Mouse (Mus musculus) heart, embryonic 14.5 days (tissue): ENCODE results near the gene Dll4. TPM values are rescaled to one million over a fixed set of nuclear protein-coding genes. Genes with fewer than 3 reads are reported as not detected.

Experiments
- ATAC-seq: fragments of 200-750 bp; cut with Nextera tagmentation; 2 replicates; pipeline ENCODE4 v1.8.0; 2017; ENCODE audit warnings: low read depth, moderate TSS enrichment; ENCODE audit not compliant: insufficient number of reproducible peaks, insufficient read depth, low FRiP score
- H3K27ac ChIP-seq, 2 experiments: fragments of 200-500 bp in 1 of 2; fragments of 300-500 bp in 1 of 2; sonication (generic) in 1 of 2; replicated peaks in 1 of 2; 2 replicates each; pipeline ENCODE4 v1.5.1; 2012 to 2014; ENCODE audit warnings: low read depth in 2 of 2, low read length in 2 of 2, control low read depth in 1 of 2, mild to moderate bottlenecking in 1 of 2, mixed read lengths in 1 of 2; ENCODE audit not compliant: control insufficient read depth in 1 of 2, insufficient read depth in 1 of 2
- H3K27me3 ChIP-seq: fragments of 300-500 bp; sonication (generic); 2 replicates; pipeline ENCODE4 v1.6.1; 2014; ENCODE audit warnings: mild to moderate bottlenecking, low read length, control low read depth; ENCODE audit not compliant: control insufficient read depth, insufficient read depth
- H3K36me3 ChIP-seq: fragments of 300-500 bp; sonication (generic); 2 replicates; pipeline ENCODE4 v1.6.1; 2014; ENCODE audit warnings: mild to moderate bottlenecking, control low read depth, low read length, mixed read lengths; ENCODE audit not compliant: control insufficient read depth, insufficient read depth
- H3K4me1 ChIP-seq, 2 experiments: fragments of 200-500 bp in 1 of 2; fragments of 300-500 bp in 1 of 2; sonication (generic) in 1 of 2; 2 replicates each; pipeline ENCODE4 v1.6.1; 2012 to 2014; ENCODE audit warnings: low read length in 2 of 2, control low read depth in 1 of 2, mixed read lengths in 1 of 2; ENCODE audit not compliant: control insufficient read depth in 2 of 2, insufficient read depth in 2 of 2
- H3K4me2 ChIP-seq: fragments of 300-500 bp; sonication (generic); 2 replicates; pipeline ENCODE4 v1.6.1; 2014; ENCODE audit warnings: mild to moderate bottlenecking, low read length
- H3K4me3 ChIP-seq, 2 experiments: fragments of 200-500 bp in 1 of 2; fragments of 300-500 bp in 1 of 2; sonication (generic) in 1 of 2; 2 replicates each; pipeline ENCODE4 v1.5.1; 2012 to 2014; ENCODE audit warnings: low read length in 2 of 2, mild to moderate bottlenecking in 2 of 2, control low read depth in 1 of 2, low read depth in 1 of 2, moderate library complexity in 1 of 2; ENCODE audit not compliant: control insufficient read depth in 1 of 2, insufficient read depth in 1 of 2
- H3K9ac ChIP-seq: fragments of 300-500 bp; sonication (generic); 2 replicates; pipeline ENCODE4 v1.6.1; 2014; ENCODE audit warnings: mild to moderate bottlenecking, low read length
- H3K9me3 ChIP-seq: fragments of 300-500 bp; sonication (generic); 2 replicates; pipeline ENCODE4 v1.6.1; 2016; ENCODE audit warnings: low read length, control low read depth; ENCODE audit not compliant: control insufficient read depth
- WGBS: fragments of 180-500 bp; shearing (Covaris S2); extraction: QIAGEN DNeasy Blood & Tissue Kit; methylation state at CpG from one replicate; pipeline ENCODE4 v1.1.7; 2014; 5-methylcytosine and 5-hydroxymethylcytosine counted together
- polyA plus RNA-seq: library from polyadenylated mRNA; unstranded; fragments of >200 nt; fragmentation: Nextera tagmentation; extraction: Ambion mirVana; gene quantifications from 2 replicates; pipeline ENCODE4 v1.2.1, GENCODE M21; 2014

The Dll4 gene
- polyA plus RNA-seq = 6.9 and 8.8 TPM in 2 replicates

DNA sequence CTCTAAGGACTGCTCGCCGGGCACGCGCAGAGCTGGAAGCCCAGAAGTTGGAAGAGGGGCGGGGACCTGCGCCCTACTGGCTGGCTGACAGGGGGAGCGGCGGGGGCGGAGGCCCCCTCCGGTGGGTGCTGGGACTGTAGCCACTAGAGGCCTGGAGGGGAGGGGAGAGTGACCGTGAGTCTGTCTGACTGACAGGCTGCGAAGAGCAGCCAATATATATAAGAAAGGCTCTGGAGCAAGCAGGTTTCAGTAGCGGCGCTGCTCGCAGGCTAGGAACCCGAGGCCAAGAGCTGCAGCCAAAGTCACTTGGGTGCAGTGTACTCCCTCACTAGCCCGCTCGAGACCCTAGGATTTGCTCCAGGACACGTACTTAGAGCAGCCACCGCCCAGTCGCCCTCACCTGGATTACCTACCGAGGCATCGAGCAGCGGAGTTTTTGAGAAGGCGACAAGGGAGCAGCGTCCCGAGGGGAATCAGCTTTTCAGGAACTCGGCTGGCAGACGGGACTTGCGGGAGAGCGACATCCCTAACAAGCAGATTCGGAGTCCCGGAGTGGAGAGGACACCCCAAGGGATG is at the start of gene Dll4:
Dll4 (plus strand) TSS at position 217 of the 576 bp plus-strand sequence.
- Histone ChIP-seq H3K9me3 (no peaks in the 10 kb centered on the region), H3K36me3 (0 out of 2 replicates have a peak, but pooled peaks cover 3% of the 10 kb centered on the region), H3K4me2 (peak within 1 kb of the TSS; percentile 97), H3K4me1 (peaks cover 17 to 56% of the 10 kb centered on the region in 2 experiments), H3K27ac (peak within 1 kb of the TSS; percentile 41 to 57), H3K9ac (peak within 1 kb of the TSS; percentile 75), H3K27me3 (peaks cover 89% of the 10 kb centered on the region), H3K4me3 (peak within 1 kb of the TSS; percentile 60 to 66)
- ATAC-seq = peak; percentile 74
- 0% methylated on average over 33 of the region's 33 CpGs for WGBS

DNA sequence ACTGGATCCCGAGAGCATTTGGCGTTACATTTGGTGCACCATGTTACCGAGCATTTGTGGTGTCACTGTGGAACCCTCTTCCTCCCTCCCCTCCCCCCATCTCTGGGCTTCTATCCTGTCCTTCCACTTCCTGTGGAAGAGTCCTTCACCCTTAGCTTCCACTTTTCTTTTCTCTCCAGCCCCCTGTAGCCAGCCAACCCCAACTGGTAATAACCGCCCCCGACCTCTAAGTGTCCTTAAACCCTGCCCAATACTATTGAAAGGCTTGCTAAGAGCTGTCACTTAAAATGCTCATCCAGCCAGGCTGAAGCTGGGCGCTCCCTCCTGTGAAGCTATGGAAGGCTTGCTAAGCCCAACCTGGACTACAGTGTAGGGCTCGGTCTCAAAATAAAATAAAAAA is 48.7 kb upstream of the Dll4 start:
- no peak for ATAC-seq
- Histone ChIP-seq H3K9me3 (no peaks in the 10 kb centered on the region), H3K9ac (no peak overlapping the region), H3K4me2 (no peak overlapping the region), H3K36me3 (no peaks in the 10 kb centered on the region), H3K27me3 (no peaks in the 10 kb centered on the region), H3K27ac (no peak overlapping the region), H3K4me3 (no peak overlapping the region), H3K4me1 (no peaks in the 10 kb centered on the region)
- WGBS = 71% methylated on average over 7 of the region's 7 CpGs

DNA sequence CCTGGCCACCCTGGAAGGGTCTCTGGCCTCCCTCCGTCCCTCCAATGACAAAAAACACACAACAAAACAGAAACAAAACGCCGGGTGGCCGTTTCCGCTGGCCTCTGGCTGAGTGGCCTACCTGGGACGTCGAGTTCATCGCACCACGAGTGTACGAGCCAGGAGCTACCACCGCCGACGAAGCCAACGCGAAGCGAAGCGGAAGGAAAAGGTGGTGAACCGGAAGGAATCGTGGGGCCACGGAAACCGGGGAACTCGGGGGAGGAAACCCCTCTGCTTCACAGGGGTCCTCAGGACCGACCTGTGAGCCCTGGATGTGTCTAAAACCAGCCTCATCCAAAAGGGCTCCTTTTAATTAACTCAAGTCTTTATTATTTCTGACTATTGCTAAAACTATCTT is 47.8 kb upstream of the Dll4 start:
- ATAC-seq = no peak

DNA sequence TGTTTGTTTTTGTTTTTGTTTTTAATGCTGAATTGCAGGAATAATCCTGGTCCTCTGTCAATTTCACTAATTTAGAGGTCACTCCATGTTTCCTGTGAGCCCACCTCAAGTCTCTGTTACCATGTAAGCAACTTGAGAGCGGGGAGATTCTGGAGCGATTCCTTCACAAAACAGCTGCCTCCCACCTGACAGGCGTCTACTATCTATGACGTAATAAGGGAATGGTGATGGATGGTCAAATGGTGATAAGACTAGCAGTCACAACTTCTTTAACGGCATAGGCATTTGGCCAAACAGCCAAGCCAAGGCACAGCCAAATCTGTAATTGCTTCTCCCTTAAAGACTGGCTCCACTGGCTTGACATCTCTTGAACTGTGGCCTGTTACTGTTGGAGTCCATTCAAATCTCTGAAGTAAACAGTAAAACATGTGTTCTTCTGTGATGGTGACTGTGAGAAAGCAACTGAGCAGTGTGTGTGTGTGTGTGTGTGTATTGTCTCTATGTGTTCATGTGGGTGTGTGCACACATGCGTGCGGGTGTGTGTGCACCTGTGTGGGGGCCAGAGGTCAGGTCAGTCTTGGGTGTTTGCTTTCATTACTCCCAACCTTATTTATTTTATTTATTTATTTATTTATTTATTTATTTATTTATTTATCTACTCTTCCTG is 43.6 kb upstream of the Dll4 start:
- Histone ChIP-seq H3K9ac (no peak overlapping the region), H3K4me3 (no peak overlapping the region), H3K4me2 (no peak overlapping the region), H3K36me3 (no peaks in the 10 kb centered on the region), H3K27me3 (no peaks in the 10 kb centered on the region), H3K27ac (no peak overlapping the region), H3K4me1 (no peaks in the 10 kb centered on the region), H3K9me3 (no peaks in the 10 kb centered on the region)
- ATAC-seq = no peak
- WGBS = 67% methylated on average over 7 of the region's 7 CpGs

More for the DNA sequence above, 47.8 kb upstream of the Dll4 start:
- no peaks in the 10 kb centered on the region for H3K27me3 ChIP-seq
- H3K36me3 ChIP-seq = no peaks in the 10 kb centered on the region
- H3K9me3 ChIP-seq = no peaks in the 10 kb centered on the region
- H3K4me2 ChIP-seq = no peak overlapping the region
- no peak overlapping the region for H3K9ac ChIP-seq
- no peaks in the 10 kb centered on the region for H3K4me1 ChIP-seq
- WGBS = 86% methylated on average over 23 of the region's 23 CpGs
- H3K4me3 ChIP-seq = no peak overlapping the region
- H3K27ac ChIP-seq = no peak overlapping the region

DNA sequence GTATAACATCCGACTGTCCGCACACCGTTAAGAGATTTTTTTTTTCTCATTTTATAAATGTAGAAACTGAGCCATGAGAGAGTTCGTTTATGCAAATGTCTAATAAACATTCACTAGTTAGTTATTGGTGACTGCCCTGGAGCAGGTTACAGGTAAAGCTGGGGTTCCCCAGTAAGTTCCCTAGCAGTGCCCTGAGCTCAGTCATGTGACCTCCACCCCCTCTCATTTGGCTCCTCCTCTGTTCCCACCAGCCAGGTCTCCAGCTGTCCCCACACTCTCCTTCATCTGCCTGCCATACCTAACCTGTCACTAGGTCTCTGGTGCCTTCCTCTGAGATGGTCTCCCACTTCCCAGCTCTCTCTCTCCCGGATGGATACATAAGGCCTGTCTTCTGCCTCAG is 38.2 kb upstream of the Dll4 start:
- Histone ChIP-seq H3K4me1 (peaks cover 0 to 11% of the 10 kb centered on the region in 2 experiments; a peak in 2 of 4 replicates), H3K9me3 (no peaks in the 10 kb centered on the region), H3K36me3 (peaks cover 24% of the 10 kb centered on the region), H3K27ac (no peak overlapping the region), H3K4me2 (no peak overlapping the region), H3K27me3 (no peaks in the 10 kb centered on the region), H3K9ac (0 out of 2 replicates have a peak overlapping the region, but pooled peaks have one; percentile 73), H3K4me3 (no peak overlapping the region)
- ATAC-seq = no peak
- WGBS = 87% methylated on average over 5 of the region's 5 CpGs

GRCm38 (mm10) chr2:119288270-119288882 is 37.2 kb upstream of the Dll4 start, which contains the start of gene Vps18:
Gene Vps18, plus strand, starts transcription at chr2:119288740.
- peaks cover 34% of the 10 kb centered on the region for H3K36me3 ChIP-seq
- H3K4me3 ChIP-seq = peak within 1 kb of the TSS; percentile 56 to 67
- H3K27ac ChIP-seq = peak within 1 kb of the TSS in 1 of 2 experiments; percentile 50; a peak in 1 of 4 replicates
- peak within 1 kb of the TSS; percentile 86 for H3K9ac ChIP-seq
- under 1% methylated on average over 31 of the region's 31 CpGs for WGBS
- ATAC-seq = peak; percentile 85
- H3K4me1 ChIP-seq = peaks cover 0 to 11% of the 10 kb centered on the region in 2 experiments; a peak in 2 of 4 replicates
- H3K9me3 ChIP-seq = no peaks in the 10 kb centered on the region
- H3K4me2 ChIP-seq = peak within 1 kb of the TSS; percentile 92
- H3K27me3 ChIP-seq = no peaks in the 10 kb centered on the region

- Histone ChIP-seq H3K4me3 (peak overlapping the region; percentile 56 to 67), H3K9ac (peak overlapping the region; percentile 86), H3K4me1 (peaks cover 0 to 11% of the 10 kb centered on the region in 2 experiments; a peak in 2 of 4 replicates), H3K36me3 (peaks cover 41% of the 10 kb centered on the region), H3K4me2 (peak overlapping the region; percentile 92), H3K9me3 (no peaks in the 10 kb centered on the region), H3K27me3 (no peaks in the 10 kb centered on the region), H3K27ac (peak overlapping the region in 1 of 2 experiments; percentile 50; a peak in 1 of 4 replicates)
- WGBS = 1% methylated on average over 11 of the region's 11 CpGs
- 0 out of 2 replicates have a peak, but pooled peaks have one; percentile 6 for ATAC-seq
Observed at GRCm38 (mm10) chr2:119289014-119289416, 36.6 kb upstream of the Dll4 start.
